Mouse (Mus musculus) erythroblast, adult 5-6 weeks (primary cell): ENCODE measurements around the gene P3h4. TPM values are rescaled to one million over a fixed set of nuclear protein-coding genes. Genes with fewer than 3 reads are reported as not detected.
"Not testable (repeated sequence)": the region's sequence is repeated elsewhere in the genome, so short reads cannot be mapped to it uniquely, and the experiment has no call there.

Experiments used
- ATAC-seq: replicated peaks from 2 replicates; pipeline ENCODE4 v1.8.0; 2016; ENCODE audit warnings: moderate number of reproducible peaks, mild to moderate bottlenecking, moderate TSS enrichment, inconsistent platforms; ENCODE audit not compliant: poor library complexity, low FRiP score, severe bottlenecking
- total RNA-seq, 2 experiments: library from RNA; stranded (forward) in 1 of 2; stranded (reverse) in 1 of 2; fragments of 150-400 nt in 1 of 2; fragments of 200-764, 138-1000 nt in 1 of 2; gene quantifications; 2 replicates each; pipeline versions ENCODE4 v1.2.3 to v1.2.4; 2015 to 2017; ENCODE audit warnings: low replicate concordance in 2 of 2

Gene P3h4
- total RNA-seq, 2 experiments from 2014 or later = not detected

DNA sequence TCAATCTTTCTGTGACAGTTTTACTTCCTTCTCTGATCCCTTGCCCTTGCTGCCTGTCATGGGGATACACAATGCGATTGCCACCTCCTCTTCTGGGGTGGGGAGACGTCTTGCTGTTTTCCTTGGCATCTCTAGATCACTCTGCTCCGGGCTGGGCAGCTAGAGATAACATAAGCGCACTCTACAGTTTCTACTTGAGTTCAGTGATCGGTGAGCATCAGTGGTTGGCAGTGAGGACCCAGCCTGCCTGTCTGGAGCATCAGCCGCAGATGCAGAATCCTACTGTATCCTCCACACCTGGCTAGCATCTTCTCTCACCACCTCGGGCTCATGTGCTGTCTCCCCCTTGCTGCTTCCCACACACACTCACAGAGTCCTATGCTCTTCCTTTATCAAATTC lies 45.5 kb downstream of the P3h4 start:
- no peak for ATAC-seq

DNA sequence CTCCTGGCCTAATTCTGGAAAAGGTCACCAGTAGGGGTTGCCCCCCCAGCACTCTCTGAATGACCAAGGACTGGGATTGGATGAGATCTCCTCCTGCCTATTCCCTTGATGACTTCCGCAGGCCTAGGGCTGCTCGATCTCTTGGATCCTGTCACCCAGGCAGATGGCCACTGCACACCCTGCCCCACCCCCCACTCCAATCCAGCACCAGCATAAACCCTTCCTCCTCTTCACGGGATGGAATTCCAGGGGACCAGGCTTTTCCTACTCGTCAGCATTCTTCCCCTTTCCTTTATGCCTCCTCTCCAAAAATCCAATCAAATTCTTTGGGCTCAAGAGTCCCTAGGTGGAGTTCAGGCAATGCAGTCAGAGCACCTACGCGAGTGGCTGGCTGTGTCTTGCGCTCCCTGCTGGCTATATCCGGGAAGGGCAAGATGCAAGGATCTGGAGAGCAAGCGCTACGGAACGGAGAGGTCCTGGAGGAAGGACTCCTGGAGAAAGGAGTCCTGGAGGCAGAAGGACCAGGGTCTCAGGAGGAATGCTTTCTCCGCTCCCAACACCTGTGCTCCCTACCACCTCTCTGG lies 51.6 kb downstream of the P3h4 start:
- ATAC-seq = peak; percentile 53; the same call in 1 of the 2 replicates

DNA sequence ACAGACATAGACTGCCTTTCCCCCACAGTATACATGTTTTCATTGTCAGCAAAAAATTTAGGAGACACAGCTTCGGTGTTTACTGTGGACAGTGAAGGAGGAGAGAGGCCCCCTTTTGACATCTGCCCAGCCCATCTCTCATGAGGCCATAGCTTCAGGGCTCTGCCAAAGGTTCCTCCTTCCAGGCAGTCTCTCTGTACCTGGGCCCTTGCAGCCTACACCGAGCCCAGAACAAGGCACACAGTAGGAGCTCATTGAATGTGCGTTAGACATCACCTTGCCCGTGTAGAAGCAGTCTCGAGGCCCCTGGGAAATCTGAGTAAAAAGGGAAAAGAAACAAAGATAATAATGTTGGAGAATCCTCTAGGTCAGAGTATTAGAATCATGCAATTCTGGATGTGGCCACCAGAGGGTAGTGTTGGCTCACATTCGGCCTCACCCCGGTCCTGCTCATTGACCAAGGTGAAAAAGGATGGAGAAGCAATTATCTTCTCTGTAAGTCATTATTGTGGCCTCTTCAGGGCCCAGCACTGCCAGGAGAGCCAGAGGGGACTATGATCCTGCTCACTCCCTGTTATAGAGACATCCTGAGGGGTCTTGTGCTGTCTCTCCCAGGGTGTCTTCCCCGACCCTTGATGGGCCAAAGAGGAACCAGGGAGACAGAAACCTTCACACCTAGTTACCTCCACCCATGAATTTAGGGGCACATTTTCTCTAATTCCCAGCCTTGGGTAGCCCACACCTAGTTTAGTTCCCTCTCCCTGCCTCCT lies 52.2 kb downstream of the P3h4 start:
- ATAC-seq = peak; percentile 78

DNA sequence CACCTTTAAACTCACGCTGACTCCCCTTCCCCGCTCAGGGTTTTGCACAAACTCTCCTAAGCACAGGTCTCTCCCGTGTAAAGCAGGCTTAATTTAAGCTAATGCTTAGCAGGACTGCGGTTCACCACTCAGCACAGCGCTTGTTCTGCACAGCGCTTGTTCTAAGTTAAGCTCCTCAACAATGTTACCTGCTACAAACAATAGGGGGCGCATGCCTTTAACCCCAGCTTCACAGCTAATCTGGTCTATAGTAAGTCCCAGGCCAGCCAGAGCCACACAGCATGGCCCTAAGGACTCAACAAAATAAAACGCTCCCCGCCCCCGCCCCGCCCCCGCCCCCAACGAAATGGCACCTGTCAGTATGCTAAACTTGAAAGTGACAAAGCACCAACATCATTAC lies 53.6 kb downstream of the P3h4 start:
- ATAC-seq = not testable (repeated sequence)

DNA sequence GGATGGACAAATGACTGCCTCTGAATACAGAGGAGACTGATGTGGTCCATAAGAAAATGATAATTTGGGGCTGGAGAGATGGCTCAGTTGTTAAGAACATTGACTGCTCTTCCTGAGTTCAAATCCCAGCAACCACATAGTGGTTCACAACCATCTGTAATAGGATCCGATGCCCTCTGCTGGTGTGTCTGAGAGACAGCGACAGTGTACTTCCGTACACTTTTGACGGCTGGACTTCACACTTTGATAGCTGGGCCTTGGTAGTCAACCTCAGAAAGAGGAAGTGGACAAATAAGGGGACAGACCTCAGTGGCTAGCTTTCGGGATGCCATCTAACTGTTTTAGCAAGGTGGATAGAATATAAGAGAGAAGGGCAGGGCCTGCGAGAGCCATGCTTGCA lies 54.5 kb downstream of the P3h4 start:
- ATAC-seq = no peak

Other genes with a start within 250 kb of the P3h4 start
- not detected in 2 replicates for gene Krt9, start 221.6 kb downstream of the P3h4 start, total RNA-seq (2015; ENCODE audit: low replicate concordance)
- 0.28 TPM in 1 of 2 replicates, not detected in the other for gene Krt9, start 221.6 kb downstream of the P3h4 start, total RNA-seq (2017; ENCODE audit: low replicate concordance)
- gene Krt14, start 207.3 kb downstream of the P3h4 start, total RNA-seq (2015; ENCODE audit: low replicate concordance) = not detected in 2 replicates
- not detected in 2 replicates for gene Krt14, start 207.3 kb downstream of the P3h4 start, total RNA-seq (2017; ENCODE audit: low replicate concordance)
- gene Krt16, start 165.9 kb downstream of the P3h4 start, total RNA-seq (2015; ENCODE audit: low replicate concordance) = not detected in 2 replicates
- gene Krt16, start 165.9 kb downstream of the P3h4 start, total RNA-seq (2017; ENCODE audit: low replicate concordance) = not detected in 2 replicates
- not detected in 2 replicates for gene Krt17, start 153.8 kb downstream of the P3h4 start, total RNA-seq (2015; ENCODE audit: low replicate concordance)
- gene Krt17, start 153.8 kb downstream of the P3h4 start, total RNA-seq (2017; ENCODE audit: low replicate concordance) = not detected in 2 replicates
- gene Krt42, start 145.0 kb downstream of the P3h4 start, total RNA-seq (2015; ENCODE audit: low replicate concordance) = not detected in 2 replicates
- gene Krt42, start 145.0 kb downstream of the P3h4 start, total RNA-seq (2017; ENCODE audit: low replicate concordance) = not detected in 2 replicates
- 580 and 688 TPM in 2 replicates for gene Eif1, start 95.0 kb downstream of the P3h4 start, total RNA-seq (2015; ENCODE audit: low replicate concordance)
- 168 and 350 TPM in 2 replicates for gene Eif1, start 95.0 kb downstream of the P3h4 start, total RNA-seq (2017; ENCODE audit: low replicate concordance)
- gene Gast, start 80.4 kb downstream of the P3h4 start, total RNA-seq (2015; ENCODE audit: low replicate concordance) = not detected in 2 replicates
- not detected in 2 replicates for gene Gast, start 80.4 kb downstream of the P3h4 start, total RNA-seq (2017; ENCODE audit: low replicate concordance)
- not detected in 2 replicates for gene Hap1, start 58.7 kb downstream of the P3h4 start, total RNA-seq (2015; ENCODE audit: low replicate concordance)
- not detected in 2 replicates for gene Hap1, start 58.7 kb downstream of the P3h4 start, total RNA-seq (2017; ENCODE audit: low replicate concordance)
- 1.5 and 2.3 TPM in 2 replicates for gene Jup, start 17.1 kb downstream of the P3h4 start, total RNA-seq (2015; ENCODE audit: low replicate concordance)
- gene Jup, start 17.1 kb downstream of the P3h4 start, total RNA-seq (2017; ENCODE audit: low replicate concordance) = 0.28 and 1.8 TPM in 2 replicates
- gene Fkbp10, start 861 bp upstream of the P3h4 start, total RNA-seq (2015; ENCODE audit: low replicate concordance) = not detected in 2 replicates
- gene Fkbp10, start 861 bp upstream of the P3h4 start, total RNA-seq (2017; ENCODE audit: low replicate concordance) = not detected in 2 replicates
- gene Nt5c3b, start 27.0 kb upstream of the P3h4 start, total RNA-seq (2015; ENCODE audit: low replicate concordance) = 2.1 and 10.0 TPM in 2 replicates
- 1.7 and 6.3 TPM in 2 replicates for gene Nt5c3b, start 27.0 kb upstream of the P3h4 start, total RNA-seq (2017; ENCODE audit: low replicate concordance)
- not detected in 2 replicates for gene Klhl10, start 27.1 kb upstream of the P3h4 start, total RNA-seq (2015; ENCODE audit: low replicate concordance)
- not detected in 2 replicates for gene Klhl10, start 27.1 kb upstream of the P3h4 start, total RNA-seq (2017; ENCODE audit: low replicate concordance)
- 2.3 and 3.7 TPM in 2 replicates for gene Klhl11, start 57.9 kb upstream of the P3h4 start, total RNA-seq (2015; ENCODE audit: low replicate concordance)
- 5.3 and 7.2 TPM in 2 replicates for gene Klhl11, start 57.9 kb upstream of the P3h4 start, total RNA-seq (2017; ENCODE audit: low replicate concordance)
- gene Acly, start 113.2 kb upstream of the P3h4 start, total RNA-seq (2015; ENCODE audit: low replicate concordance) = 29.0 and 34.4 TPM in 2 replicates
- gene Acly, start 113.2 kb upstream of the P3h4 start, total RNA-seq (2017; ENCODE audit: low replicate concordance) = 16.2 and 28.4 TPM in 2 replicates
- not detected in 2 replicates for gene Ttc25, start 130.8 kb upstream of the P3h4 start, total RNA-seq (2015; ENCODE audit: low replicate concordance)
- gene Ttc25, start 130.8 kb upstream of the P3h4 start, total RNA-seq (2017; ENCODE audit: low replicate concordance) = not detected in 2 replicates
- gene Cnp, start 160.1 kb upstream of the P3h4 start, total RNA-seq (2015; ENCODE audit: low replicate concordance) = 1.5 and 1.9 TPM in 2 replicates
- 4.3 and 4.5 TPM in 2 replicates for gene Cnp, start 160.1 kb upstream of the P3h4 start, total RNA-seq (2017; ENCODE audit: low replicate concordance)
- gene Nkiras2, start 204.4 kb upstream of the P3h4 start, total RNA-seq (2015; ENCODE audit: low replicate concordance) = 10.2 and 18.2 TPM in 2 replicates
- 7.3 and 11.2 TPM in 2 replicates for gene Nkiras2, start 204.4 kb upstream of the P3h4 start, total RNA-seq (2017; ENCODE audit: low replicate concordance)
- gene Dnajc7, start 205.3 kb upstream of the P3h4 start, total RNA-seq (2015; ENCODE audit: low replicate concordance) = 31.8 and 31.9 TPM in 2 replicates
- gene Dnajc7, start 205.3 kb upstream of the P3h4 start, total RNA-seq (2017; ENCODE audit: low replicate concordance) = 25.8 and 50.7 TPM in 2 replicates